Mouse (Mus musculus): ENCODE data around the gene Cpped1. TPM values are rescaled to one million over a fixed set of nuclear protein-coding genes. Genes with fewer than 3 reads are reported as not detected.
A peak's percentile ranks its signal among the peaks of the same experiment; 100 is the strongest.

Gene Cpped1
- polyA plus RNA-seq, 1 experiment from 2014 or later: 12.4 TPM

- H3K27me3 ChIP-seq (replicated peaks): no peaks in the 10 kb centered on the region
- H3K4me2 ChIP-seq: no peak overlapping the region
- no peak for ATAC-seq
- no peaks in the 10 kb centered on the region; the same call in 1 of the 2 replicates for H3K36me3 ChIP-seq
- H3K27ac ChIP-seq: no peak overlapping the region
- no peaks in the 10 kb centered on the region for H3K9me3 ChIP-seq (replicated peaks)
- H3K4me1 ChIP-seq: no peaks in the 10 kb centered on the region
- no peak overlapping the region for H3K4me3 ChIP-seq
- 71% methylated on average over 1 of the region's 1 CpGs for WGBS (ENCODE audit: insufficient replicate concordance)
- no peak overlapping the region for H3K9ac ChIP-seq
These were observed 75.8 kb downstream of the Cpped1 start for GRCm38 (mm10) chr16:11833474-11833873.

- no peak for ATAC-seq
- 81% methylated on average over 1 of the region's 1 CpGs for WGBS (ENCODE audit: insufficient replicate concordance)
- H3K9ac ChIP-seq: no peak overlapping the region
These were observed 80.4 kb downstream of the Cpped1 start for GRCm38 (mm10) chr16:11828816-11829215.

GRCm38 (mm10) chr16:11824833-11825232 is 84.4 kb downstream of the Cpped1 start:
- no peak overlapping the region for H3K27ac ChIP-seq
- H3K9me3 ChIP-seq (replicated peaks): no peaks in the 10 kb centered on the region
- H3K36me3 ChIP-seq: peaks cover 21% of the 10 kb centered on the region
- no peaks in the 10 kb centered on the region for H3K4me1 ChIP-seq
- H3K4me3 ChIP-seq: no peak overlapping the region
- H3K4me2 ChIP-seq: no peak overlapping the region
- no peak for ATAC-seq
- H3K9ac ChIP-seq: no peak overlapping the region
- H3K27me3 ChIP-seq (replicated peaks): no peaks in the 10 kb centered on the region
- 74% methylated on average over 7 of the region's 7 CpGs for WGBS (ENCODE audit: insufficient replicate concordance)

More at GRCm38 (mm10) chr16:11828816-11829215, 80.4 kb downstream of the Cpped1 start:
- no peak overlapping the region for H3K4me2 ChIP-seq
- no peak overlapping the region for H3K27ac ChIP-seq
- no peak overlapping the region for H3K4me3 ChIP-seq
- no peaks in the 10 kb centered on the region for H3K9me3 ChIP-seq (replicated peaks)
- peaks cover 20% of the 10 kb centered on the region for H3K36me3 ChIP-seq
- H3K27me3 ChIP-seq (replicated peaks): no peaks in the 10 kb centered on the region
- H3K4me1 ChIP-seq: no peaks in the 10 kb centered on the region

- Histone ChIP-seq H3K4me2 (no peak overlapping the region), H3K27me3 (replicated peaks) (no peaks in the 10 kb centered on the region), H3K9ac (no peak overlapping the region), H3K4me3 (no peak overlapping the region), H3K36me3 (peaks cover 22% of the 10 kb centered on the region), H3K4me1 (no peaks in the 10 kb centered on the region), H3K27ac (no peak overlapping the region), H3K9me3 (replicated peaks) (no peaks in the 10 kb centered on the region)
- ATAC-seq: no peak
- WGBS (ENCODE audit: insufficient replicate concordance): 69% methylated on average over 8 of the region's 8 CpGs
These were observed 84.9 kb downstream of the Cpped1 start for GRCm38 (mm10) chr16:11824385-11824784.

- Histone ChIP-seq H3K4me2 (no peak overlapping the region), H3K4me1 (no peaks in the 10 kb centered on the region), H3K27me3 (replicated peaks) (no peaks in the 10 kb centered on the region), H3K36me3 (peaks cover 7% of the 10 kb centered on the region; the same call in 1 of the 2 replicates), H3K9me3 (replicated peaks) (no peaks in the 10 kb centered on the region), H3K4me3 (no peak overlapping the region), H3K27ac (no peak overlapping the region), H3K9ac (no peak overlapping the region)
- WGBS (ENCODE audit: insufficient replicate concordance): 73% methylated on average over 7 of the region's 7 CpGs
- no peak for ATAC-seq
These were observed 88.5 kb downstream of the Cpped1 start for GRCm38 (mm10) chr16:11820791-11821190.

- Histone ChIP-seq H3K4me3 (no peak overlapping the region), H3K4me2 (no peak overlapping the region), H3K27me3 (replicated peaks) (no peaks in the 10 kb centered on the region), H3K4me1 (no peaks in the 10 kb centered on the region), H3K9me3 (replicated peaks) (no peaks in the 10 kb centered on the region), H3K9ac (no peak overlapping the region), H3K36me3 (0 out of 2 replicates have a peak, but pooled peaks cover 9% of the 10 kb centered on the region), H3K27ac (no peak overlapping the region)
- ATAC-seq: no peak
- WGBS (ENCODE audit: insufficient replicate concordance): 69% methylated on average over 10 of the region's 10 CpGs
These were observed 94.2 kb downstream of the Cpped1 start for GRCm38 (mm10) chr16:11814935-11815650.

- H3K9ac ChIP-seq: no peak overlapping the region
- H3K4me3 ChIP-seq: no peak overlapping the region
- H3K27ac ChIP-seq: no peak overlapping the region
- 0 out of 2 replicates have a peak, but pooled peaks cover 10% of the 10 kb centered on the region for H3K36me3 ChIP-seq
- no peaks in the 10 kb centered on the region for H3K9me3 ChIP-seq (replicated peaks)
- 73% methylated on average over 8 of the region's 8 CpGs for WGBS (ENCODE audit: insufficient replicate concordance)
- no peak for ATAC-seq
- no peaks in the 10 kb centered on the region for H3K4me1 ChIP-seq
- no peaks in the 10 kb centered on the region for H3K27me3 ChIP-seq (replicated peaks)
- no peak overlapping the region for H3K4me2 ChIP-seq
These were observed 97.1 kb downstream of the Cpped1 start for GRCm38 (mm10) chr16:11812119-11812518.

GRCm38 (mm10) chr16:11809615-11810014 is 99.6 kb downstream of the Cpped1 start:
- no peak overlapping the region for H3K9ac ChIP-seq
- H3K9me3 ChIP-seq (replicated peaks): no peaks in the 10 kb centered on the region
- no peak overlapping the region for H3K4me3 ChIP-seq
- H3K4me2 ChIP-seq: no peak overlapping the region
- H3K4me1 ChIP-seq: no peaks in the 10 kb centered on the region
- H3K27ac ChIP-seq: no peak overlapping the region
- 70% methylated on average over 8 of the region's 8 CpGs for WGBS (ENCODE audit: insufficient replicate concordance)
- H3K27me3 ChIP-seq (replicated peaks): no peaks in the 10 kb centered on the region
- H3K36me3 ChIP-seq: peaks cover 8% of the 10 kb centered on the region; the same call in 1 of the 2 replicates
- no peak for ATAC-seq

GRCm38 (mm10) chr16:11801960-11802539 is 107.2 kb downstream of the Cpped1 start:
- 77% methylated on average over 7 of the region's 7 CpGs for WGBS (ENCODE audit: insufficient replicate concordance)
- Histone ChIP-seq H3K9me3 (replicated peaks) (no peaks in the 10 kb centered on the region), H3K27ac (no peak overlapping the region), H3K9ac (no peak overlapping the region), H3K4me3 (no peak overlapping the region), H3K4me1 (peaks cover under 1% of the 10 kb centered on the region), H3K27me3 (replicated peaks) (no peaks in the 10 kb centered on the region), H3K4me2 (no peak overlapping the region), H3K36me3 (peaks cover 14% of the 10 kb centered on the region; the same call in 1 of the 2 replicates)
- no peak for ATAC-seq

- peak; percentile 71 for ATAC-seq
- no peak overlapping the region for H3K4me2 ChIP-seq
- no peak overlapping the region for H3K27ac ChIP-seq
- H3K9ac ChIP-seq: no peak overlapping the region
- no peak overlapping the region for H3K4me3 ChIP-seq
- no peaks in the 10 kb centered on the region for H3K27me3 ChIP-seq (replicated peaks)
- no peaks in the 10 kb centered on the region for H3K36me3 ChIP-seq
- WGBS (ENCODE audit: insufficient replicate concordance): 38% methylated on average over 7 of the region's 7 CpGs
- no peaks in the 10 kb centered on the region for H3K9me3 ChIP-seq (replicated peaks)
- peaks cover 16% of the 10 kb centered on the region for H3K4me1 ChIP-seq
These were observed 113.3 kb downstream of the Cpped1 start for GRCm38 (mm10) chr16:11795758-11796460.

- no peaks in the 10 kb centered on the region for H3K9me3 ChIP-seq (replicated peaks)
- H3K9ac ChIP-seq: no peak overlapping the region
- H3K4me3 ChIP-seq: no peak overlapping the region
- no peak overlapping the region for H3K4me2 ChIP-seq
- WGBS (ENCODE audit: insufficient replicate concordance): 77% methylated on average over 4 of the region's 4 CpGs
- no peak for ATAC-seq
- H3K36me3 ChIP-seq: no peaks in the 10 kb centered on the region
- no peak overlapping the region for H3K27ac ChIP-seq
- no peaks in the 10 kb centered on the region for H3K27me3 ChIP-seq (replicated peaks)
- peaks cover 16% of the 10 kb centered on the region for H3K4me1 ChIP-seq
These were observed 114.6 kb downstream of the Cpped1 start for GRCm38 (mm10) chr16:11794628-11795027.

- Histone ChIP-seq H3K27me3 (replicated peaks) (no peaks in the 10 kb centered on the region), H3K9ac (no peak overlapping the region), H3K9me3 (replicated peaks) (no peaks in the 10 kb centered on the region), H3K4me1 (peaks cover 16% of the 10 kb centered on the region), H3K4me3 (no peak overlapping the region), H3K4me2 (no peak overlapping the region), H3K27ac (no peak overlapping the region), H3K36me3 (no peaks in the 10 kb centered on the region)
- ATAC-seq: no peak
- WGBS (ENCODE audit: insufficient replicate concordance): 39% methylated on average over 2 of the region's 2 CpGs
These were observed 115.9 kb downstream of the Cpped1 start for GRCm38 (mm10) chr16:11793391-11793790.
